Mouse (Mus musculus) embryo, embryonic 10 days (tissue): ENCODE measurements at regions not wholly inside any gene's neighbourhood (a gene's known extent, or its start where the extent isn't known, plus 50 kb on each side); places are given as distances from the start of the nearest gene placed in this dataset.

ENCODE experiments used
- DNase-seq: peaks from one replicate; pipeline ENCODE4 v3.0.0-alpha.2; 2015; ENCODE audit warnings: low spot score

- no peak for DNase-seq
Measured at GRCm38 (mm10) chr5:39023241-39023640, 146.6 kb upstream of the Clnk start.

GRCm38 (mm10) chr5:39000643-39001042 lies 124.0 kb upstream of the Clnk start:
- DNase-seq, result no peak

- no peak for DNase-seq
Measured at GRCm38 (mm10) chr5:38999700-39000099, 123.1 kb upstream of the Clnk start.

- no peak for DNase-seq
Measured at GRCm38 (mm10) chr5:38972397-38973159, 96.0 kb upstream of the Clnk start.

GRCm38 (mm10) chr5:38970497-38970896 lies 93.9 kb upstream of the Clnk start:
- no peak for DNase-seq

- no peak for DNase-seq
Measured at GRCm38 (mm10) chr5:38967010-38967409, 90.4 kb upstream of the Clnk start.

- no peak for DNase-seq
Measured at GRCm38 (mm10) chr5:38964445-38964844, 87.8 kb upstream of the Clnk start.

GRCm38 (mm10) chr5:38950520-38951288 lies 74.1 kb upstream of the Clnk start:
- DNase-seq, result peak; percentile 6

- no peak for DNase-seq
Measured at GRCm38 (mm10) chr5:38945903-38946686, 69.5 kb upstream of the Clnk start.

- no peak for DNase-seq
Measured at GRCm38 (mm10) chr5:38932382-38933079, 55.9 kb upstream of the Clnk start.

GRCm38 (mm10) chr5:38927051-38927450 lies 50.4 kb upstream of the Clnk start:
- DNase-seq, result no peak
